Mouse (Mus musculus) small intestine, adult 2 months (tissue): ENCODE results near the gene Txlnb. TPM values are rescaled to one million over a fixed set of nuclear protein-coding genes. Genes with fewer than 3 reads are reported as not detected.
A peak's percentile ranks its signal among the peaks of the same experiment; 100 is the strongest.
"Not testable (repeated sequence)": the region's sequence is repeated elsewhere in the genome, so short reads cannot be mapped to it uniquely, and the experiment has no call there.

Source experiments
- H3K27ac ChIP-seq: fragments of 200-500 bp; 2 replicates; pipeline ENCODE4 v1.5.1; 2012; ENCODE audit warnings: low read depth, low read length, control low read depth, inconsistent platforms; ENCODE audit not compliant: insufficient read depth
- H3K27me3 ChIP-seq: fragments of 200-500 bp; 2 replicates; pipeline ENCODE4 v1.6.1; 2012; ENCODE audit warnings: mild to moderate bottlenecking, moderate library complexity, low read length, inconsistent platforms; ENCODE audit not compliant: control insufficient read depth, insufficient read depth
- H3K36me3 ChIP-seq: fragments of 200-500 bp; 2 replicates; pipeline ENCODE4 v1.6.1; 2012; ENCODE audit warnings: mild to moderate bottlenecking, low read length, control low read depth, inconsistent platforms; ENCODE audit not compliant: control insufficient read depth, insufficient read depth
- H3K4me1 ChIP-seq: fragments of 200-500 bp; 2 replicates; pipeline ENCODE4 v1.6.1; 2012; ENCODE audit warnings: low read length, inconsistent platforms, mixed read lengths; ENCODE audit not compliant: control insufficient read depth, insufficient read depth, insufficient read length
- H3K4me3 ChIP-seq: fragments of 200-500 bp; 2 replicates; pipeline ENCODE4 v1.5.1; 2012; ENCODE audit warnings: low read depth, mild to moderate bottlenecking, control low read depth, inconsistent platforms, low read length, moderate library complexity
- CTCF ChIP-seq: fragments of 200-500 bp; IDR thresholded peaks from 2 replicates; pipeline ENCODE4 v1.5.1; 2012; ENCODE audit warnings: low read depth, mild to moderate bottlenecking, control low read depth, inconsistent platforms, low read length, moderate library complexity, mixed read lengths; ENCODE audit not compliant: insufficient replicate concordance, insufficient read length; ENCODE audit errors: extremely low read depth
- POLR2A ChIP-seq: fragments of 200-500 bp; IDR thresholded peaks from 2 replicates; pipeline ENCODE4 v1.6.1; 2012; ENCODE audit warnings: low read depth, mild to moderate bottlenecking, control low read depth, inconsistent platforms, low read length, moderate library complexity
- WGBS: fragments of 180-500 bp; shearing (Covaris S2); methylation state at CpG from one replicate; pipeline ENCODE4 v1.1.7; 2018; 5-methylcytosine and 5-hydroxymethylcytosine counted together
- polyA plus RNA-seq: library from polyadenylated mRNA; depleted of rRNA; stranded (reverse); fragments of >200 nt; gene quantifications from 2 replicates; pipeline ENCODE4 v1.2.3, GENCODE M21; 2012

Gene Txlnb
- polyA plus RNA-seq, 1 experiment, result not detected

DNA sequence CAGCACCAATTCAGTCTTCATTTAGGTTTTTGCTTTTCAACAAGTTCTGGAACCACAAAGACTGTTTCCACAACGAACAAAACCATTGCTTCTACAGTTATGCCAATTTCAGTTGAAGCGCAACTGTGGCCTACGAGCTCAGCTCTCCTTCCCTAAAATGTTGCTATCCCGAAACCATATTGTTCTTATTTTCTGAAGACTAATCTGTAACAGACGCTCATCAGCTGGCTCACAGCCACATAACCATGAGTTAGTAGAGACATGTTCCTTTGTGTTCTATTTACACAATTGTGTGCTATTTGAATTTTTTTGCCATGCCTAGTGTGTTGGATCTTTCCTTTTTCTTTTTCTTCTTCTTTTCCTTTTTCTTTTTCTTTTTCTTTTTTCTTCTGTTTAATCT lies 26.2 kb upstream of the Txlnb start:
- no peaks in the 10 kb centered on the region for H3K4me1 ChIP-seq
- H3K36me3 ChIP-seq, result no peaks in the 10 kb centered on the region
- no peaks in the 10 kb centered on the region for H3K27me3 ChIP-seq
- no peak for TF ChIP-seq CTCF
- TF ChIP-seq POLR2A, result no peak
- 79% methylated on average over 5 of the region's 5 CpGs for WGBS
- H3K27ac ChIP-seq, result no peak overlapping the region
- H3K4me3 ChIP-seq, result no peak overlapping the region

DNA sequence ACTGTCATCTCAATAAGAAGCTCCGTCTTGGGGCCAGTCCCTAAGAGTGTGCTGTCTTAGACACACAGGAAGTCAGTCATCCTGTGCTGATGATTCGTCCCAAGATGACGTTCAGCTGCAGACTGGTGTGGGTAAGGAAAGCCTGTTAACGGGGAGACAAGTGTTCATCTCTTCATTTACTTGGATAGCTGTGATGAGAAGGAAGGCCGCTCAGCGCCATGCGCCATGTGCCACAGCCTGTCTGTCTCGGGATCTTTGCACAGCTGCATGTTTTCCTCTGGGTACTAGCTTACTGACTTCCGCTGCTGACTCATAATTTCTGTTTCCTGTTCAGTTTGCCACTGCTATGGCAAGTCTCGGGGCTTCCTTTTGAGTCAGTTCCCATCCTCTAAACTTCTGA lies 23.7 kb upstream of the Txlnb start:
- no peak for TF ChIP-seq POLR2A
- TF ChIP-seq CTCF, result no peak
- no peak overlapping the region for H3K27ac ChIP-seq
- 77% methylated on average over 10 of the region's 10 CpGs for WGBS

DNA sequence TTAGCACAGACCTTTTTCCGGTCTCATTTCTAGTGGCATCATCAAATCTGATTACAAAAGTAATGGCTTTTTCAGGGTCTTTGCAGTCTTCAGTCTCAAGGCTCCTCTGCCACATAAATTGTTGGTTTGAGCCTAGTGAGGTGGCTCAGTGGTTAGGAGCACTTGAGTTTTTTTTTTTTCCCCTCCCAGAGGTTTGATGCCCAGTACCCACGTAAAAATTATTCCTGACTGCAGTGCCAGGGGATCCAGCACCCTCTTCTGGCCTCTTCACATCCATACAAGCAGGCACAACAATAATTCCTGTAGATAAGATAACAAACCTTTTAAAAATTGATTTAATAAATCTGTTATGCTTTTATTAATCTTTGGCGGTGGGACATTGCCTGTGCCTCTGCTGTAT lies 21.7 kb upstream of the Txlnb start:
- Histone ChIP-seq H3K36me3 (no peaks in the 10 kb centered on the region), H3K4me3 (no peak overlapping the region), H3K27ac (no peak overlapping the region), H3K27me3 (no peaks in the 10 kb centered on the region), H3K4me1 (peaks cover 2% of the 10 kb centered on the region; the same call in 1 of the 2 replicates)
- TF ChIP-seq CTCF (no peak), POLR2A (no peak)
- 72% methylated on average over 3 of the region's 3 CpGs for WGBS

More for the DNA sequence above, 23.7 kb upstream of the Txlnb start:
- Histone ChIP-seq H3K4me3 (peak overlapping the region; percentile 15; the same call in 1 of the 2 replicates), H3K27me3 (no peaks in the 10 kb centered on the region), H3K36me3 (no peaks in the 10 kb centered on the region), H3K4me1 (peaks cover 2% of the 10 kb centered on the region; the same call in 1 of the 2 replicates)

DNA sequence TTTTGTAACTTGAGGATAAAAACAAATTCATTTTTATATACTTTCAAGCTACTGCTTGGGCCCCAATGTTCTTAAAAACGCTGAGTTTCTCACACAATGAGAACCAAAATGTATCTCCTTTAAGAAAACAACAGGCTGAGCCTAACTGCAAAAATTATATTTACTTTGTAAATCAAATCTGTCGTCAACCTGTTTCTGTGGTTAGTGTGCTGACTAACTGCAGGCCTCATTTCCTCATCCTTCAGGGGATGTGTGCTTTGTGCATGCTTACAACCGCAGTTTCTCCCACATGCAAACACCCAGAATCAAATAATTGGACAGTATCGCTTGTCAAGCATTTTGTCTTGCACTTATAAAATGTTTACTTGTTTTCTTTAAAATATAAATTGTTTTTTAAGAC lies 20.9 kb upstream of the Txlnb start:
- 54% methylated on average over 4 of the region's 4 CpGs for WGBS
- TF ChIP-seq CTCF (no peak), POLR2A (no peak)

DNA sequence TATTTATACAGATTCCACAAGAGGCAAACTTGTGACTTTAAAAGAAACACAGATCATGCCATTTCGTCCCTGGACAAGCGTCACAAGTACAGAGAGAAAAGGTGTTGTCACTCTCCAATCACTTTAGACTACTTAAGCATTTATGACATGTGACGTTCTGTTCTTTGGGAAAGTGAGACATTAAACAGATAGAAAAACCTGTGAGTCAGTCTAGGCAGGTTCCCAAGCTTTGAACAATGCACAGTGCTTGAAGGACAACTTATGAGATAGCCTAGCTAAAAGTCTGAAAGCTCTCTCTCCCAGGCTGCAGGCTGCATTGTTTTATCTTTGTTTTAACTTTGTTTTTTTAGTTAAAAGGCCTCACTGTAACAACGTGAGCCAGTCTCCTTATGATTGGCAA lies 19.3 kb upstream of the Txlnb start:
- H3K27me3 ChIP-seq, H3K36me3 ChIP-seq, H3K4me3 ChIP-seq, H3K27ac ChIP-seq, H3K4me1 ChIP-seq: not testable (repeated sequence)
- WGBS, result 71% methylated on average over 4 of the region's 4 CpGs

More for the DNA sequence above, 20.9 kb upstream of the Txlnb start:
- peaks cover 2% of the 10 kb centered on the region; the same call in 1 of the 2 replicates for H3K4me1 ChIP-seq
- H3K36me3 ChIP-seq, result no peaks in the 10 kb centered on the region
- no peak overlapping the region for H3K4me3 ChIP-seq
- H3K27ac ChIP-seq, result no peak overlapping the region
- no peaks in the 10 kb centered on the region for H3K27me3 ChIP-seq

DNA sequence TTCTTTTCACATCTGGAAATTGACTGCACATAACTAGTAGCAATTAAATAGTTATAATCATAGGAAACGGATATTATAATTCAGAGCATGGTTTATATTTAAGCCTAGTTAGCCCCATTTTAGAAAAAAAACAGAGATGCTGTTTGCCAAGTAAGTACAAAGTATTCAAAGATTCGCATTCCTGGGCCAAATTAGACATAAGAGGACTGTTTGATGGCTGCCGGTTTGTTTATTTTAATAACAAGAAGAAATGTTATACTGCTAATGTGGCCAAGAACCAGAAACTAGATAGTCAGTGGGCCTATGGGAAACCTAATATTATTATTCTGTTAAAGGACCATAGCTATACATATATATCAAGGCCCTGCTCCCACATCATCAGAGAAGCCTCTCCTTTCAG lies 9.3 kb upstream of the Txlnb start:
- H3K4me1 ChIP-seq, result no peaks in the 10 kb centered on the region
- WGBS, result 73% methylated on average over 3 of the region's 3 CpGs
- no peaks in the 10 kb centered on the region for H3K36me3 ChIP-seq
- TF ChIP-seq POLR2A (no peak), CTCF (no peak)
- H3K27ac ChIP-seq, result no peak overlapping the region
- H3K27me3 ChIP-seq, result no peaks in the 10 kb centered on the region; the same call in 1 of the 2 replicates
- no peak overlapping the region for H3K4me3 ChIP-seq

DNA sequence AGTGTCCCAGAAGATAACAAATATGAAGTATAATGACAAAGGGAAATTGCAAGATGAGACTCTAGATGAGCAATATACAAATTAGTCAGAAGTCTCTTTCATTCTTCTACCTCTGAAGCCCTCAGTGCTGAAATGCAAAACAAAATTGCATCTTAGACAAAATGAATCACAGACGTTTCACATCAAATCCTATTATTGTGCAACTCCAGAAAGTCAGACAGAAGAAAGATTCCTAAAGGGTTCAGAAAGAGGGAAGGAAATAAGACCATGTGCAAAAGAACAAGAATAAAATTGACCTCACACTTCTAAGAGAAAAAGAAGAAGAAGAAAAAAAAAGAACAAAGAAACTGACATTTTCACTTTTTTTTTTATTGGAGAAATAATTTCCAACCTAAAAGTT lies 8.1 kb upstream of the Txlnb start:
- H3K36me3 ChIP-seq, result no peaks in the 10 kb centered on the region
- H3K4me1 ChIP-seq, result no peaks in the 10 kb centered on the region
- no peak overlapping the region for H3K4me3 ChIP-seq
- no peak for TF ChIP-seq CTCF
- TF ChIP-seq POLR2A, result no peak
- no peaks in the 10 kb centered on the region for H3K27me3 ChIP-seq
- no peak overlapping the region for H3K27ac ChIP-seq
- 63% methylated on average over 1 of the region's 1 CpGs for WGBS

DNA sequence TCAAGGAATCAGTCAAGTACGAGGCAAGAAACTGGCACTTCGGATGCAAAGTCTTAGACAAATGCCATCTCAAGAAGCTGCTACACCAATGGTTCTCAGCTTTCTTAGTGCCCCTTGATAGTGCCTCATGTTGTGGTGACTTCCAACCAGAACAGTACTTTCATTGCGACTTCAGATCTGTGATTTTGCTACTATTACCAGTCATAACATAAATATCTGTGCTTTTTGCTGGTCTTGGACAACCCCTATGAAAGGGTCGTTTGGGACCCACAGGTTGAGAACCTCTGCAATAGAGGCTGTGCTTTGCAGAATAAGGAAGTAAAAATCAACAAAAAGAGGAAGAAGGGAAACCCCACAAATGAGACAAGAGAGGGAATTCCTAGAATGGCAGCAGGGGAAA lies 7.7 kb upstream of the Txlnb start:
- no peak for TF ChIP-seq POLR2A
- no peak for TF ChIP-seq CTCF
- Histone ChIP-seq H3K27ac (no peak overlapping the region), H3K36me3 (no peaks in the 10 kb centered on the region), H3K4me1 (no peaks in the 10 kb centered on the region), H3K27me3 (no peaks in the 10 kb centered on the region), H3K4me3 (no peak overlapping the region)
- 75% methylated on average over 4 of the region's 4 CpGs for WGBS
